Mouse (Mus musculus): ENCODE results near the gene Snrpf.

DNA sequence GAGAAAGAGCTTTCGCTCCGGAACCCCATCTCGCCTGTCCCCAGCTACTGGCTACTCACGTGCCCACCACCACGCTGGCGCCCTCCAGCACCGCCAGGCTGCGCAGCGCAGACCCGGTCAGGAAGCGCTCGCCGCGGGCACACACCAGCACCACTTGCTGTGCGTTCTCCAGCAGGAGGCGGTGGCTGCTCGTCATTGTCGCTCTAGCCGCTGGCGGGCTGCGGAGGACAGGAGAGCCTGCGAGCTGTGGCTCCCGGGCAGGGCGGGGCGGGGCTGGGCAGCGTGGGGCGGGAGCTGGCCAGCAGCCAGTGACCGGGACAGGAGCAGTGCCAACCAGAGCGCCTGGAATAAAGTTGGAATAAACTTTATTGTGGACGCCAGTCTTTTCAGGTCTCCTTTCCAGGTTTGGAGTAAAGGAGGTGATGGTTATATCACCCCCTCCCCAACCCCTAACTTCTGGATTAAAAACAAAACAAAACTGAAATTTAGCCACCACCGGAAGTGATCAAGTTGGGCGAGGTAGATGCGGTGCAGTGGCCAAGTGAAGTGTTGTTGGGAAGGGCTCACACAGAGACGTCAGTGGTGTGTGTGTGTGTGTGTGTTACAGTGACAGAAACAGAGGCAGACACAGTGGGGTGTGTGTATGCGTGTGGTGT, 49.6 kb downstream of the Snrpf start, which contains the start of gene Amdhd1:
- TF ChIP-seq GATA2 (IDR thresholded peaks at IDR 0.05; ENCODE audit: borderline replicate concordance, low read depth, low read length) (no peak), CTCF (IDR thresholded peaks at IDR 0.05; ENCODE audit: low read depth, low read length) (no peak)

Measured in G1E (cell line).